Mouse (Mus musculus): ENCODE results near the gene Ppp2r5b. TPM values are rescaled to one million over a fixed set of nuclear protein-coding genes. Genes with fewer than 3 reads are reported as not detected.

Gene Ppp2r5b
- polyA plus RNA-seq, 1 experiment from 2014 or later: 117 TPM

- no peak for ATAC-seq
- 7% methylated on average over 10 of the region's 10 CpGs for WGBS
Observed at GRCm38 (mm10) chr19:6277661-6278438, 42.2 kb upstream of the Ppp2r5b start.

GRCm38 (mm10) chr19:6276426-6277421 lies 41.1 kb upstream of the Ppp2r5b start, which contains the start of gene Ehd1:
Gene Ehd1 (plus strand): TSS chr19:6276725.
- Histone ChIP-seq H3K4me1 (replicated peaks; ENCODE audit: control insufficient read depth, insufficient read depth, low read length) (peaks cover 37% of the 10 kb centered on the region), H3K9ac (replicated peaks; ENCODE audit: low read depth, low read length) (peak within 1 kb of the TSS; percentile 89), H3K9me3 (ENCODE audit: control insufficient read depth, low read length) (no peaks in the 10 kb centered on the region), H3K36me3 (ENCODE audit: control insufficient read depth, insufficient read depth) (peaks cover 5% of the 10 kb centered on the region), H3K27ac (ENCODE audit: low read length) (peak within 1 kb of the TSS; percentile 78), H3K4me2 (ENCODE audit: low read length) (peak within 1 kb of the TSS; percentile 100), H3K27me3 (replicated peaks; ENCODE audit: control insufficient read depth, insufficient read depth, low read length) (no peaks in the 10 kb centered on the region), H3K4me3 (replicated peaks; ENCODE audit: low read length) (peak within 1 kb of the TSS; percentile 94)
- peak; percentile 97 for ATAC-seq
- WGBS: under 1% methylated on average over 106 of the region's 106 CpGs

More at GRCm38 (mm10) chr19:6277661-6278438, 42.2 kb upstream of the Ppp2r5b start:
- Histone ChIP-seq H3K36me3 (ENCODE audit: control insufficient read depth, insufficient read depth) (peaks cover 10% of the 10 kb centered on the region), H3K27ac (ENCODE audit: low read length) (peak overlapping the region; percentile 27; the same call in 1 of the 2 replicates), H3K9ac (replicated peaks; ENCODE audit: low read depth, low read length) (peak overlapping the region; percentile 89), H3K4me2 (ENCODE audit: low read length) (peak overlapping the region; percentile 100), H3K9me3 (ENCODE audit: control insufficient read depth, low read length) (no peaks in the 10 kb centered on the region), H3K4me3 (replicated peaks; ENCODE audit: low read length) (peak overlapping the region; percentile 94), H3K4me1 (replicated peaks; ENCODE audit: control insufficient read depth, insufficient read depth, low read length) (peaks cover 37% of the 10 kb centered on the region), H3K27me3 (replicated peaks; ENCODE audit: control insufficient read depth, insufficient read depth, low read length) (no peaks in the 10 kb centered on the region)

- WGBS: 7% methylated on average over 15 of the region's 15 CpGs
- Histone ChIP-seq H3K27me3 (replicated peaks; ENCODE audit: control insufficient read depth, insufficient read depth, low read length) (no peaks in the 10 kb centered on the region), H3K9me3 (ENCODE audit: control insufficient read depth, low read length) (no peaks in the 10 kb centered on the region), H3K4me2 (ENCODE audit: low read length) (peak overlapping the region; percentile 100), H3K36me3 (ENCODE audit: control insufficient read depth, insufficient read depth) (peaks cover 2% of the 10 kb centered on the region; the same call in 1 of the 2 replicates), H3K9ac (replicated peaks; ENCODE audit: low read depth, low read length) (peak overlapping the region; percentile 89), H3K4me1 (replicated peaks; ENCODE audit: control insufficient read depth, insufficient read depth, low read length) (peaks cover 37% of the 10 kb centered on the region), H3K27ac (ENCODE audit: low read length) (peak overlapping the region; percentile 70), H3K4me3 (replicated peaks; ENCODE audit: low read length) (peak overlapping the region; percentile 94)
- ATAC-seq: peak; percentile 19; the same call in 1 of the 2 replicates
Observed at GRCm38 (mm10) chr19:6275740-6276389, 40.2 kb upstream of the Ppp2r5b start.

- peaks cover 24% of the 10 kb centered on the region for H3K4me1 ChIP-seq (replicated peaks; ENCODE audit: control insufficient read depth, insufficient read depth, low read length)
- H3K27ac ChIP-seq (ENCODE audit: low read length): no peak overlapping the region
- no peak for ATAC-seq
- no peaks in the 10 kb centered on the region for H3K36me3 ChIP-seq (ENCODE audit: control insufficient read depth, insufficient read depth)
- no peak overlapping the region for H3K4me2 ChIP-seq (ENCODE audit: low read length)
- H3K27me3 ChIP-seq (replicated peaks; ENCODE audit: control insufficient read depth, insufficient read depth, low read length): no peaks in the 10 kb centered on the region
- no peak overlapping the region for H3K4me3 ChIP-seq (replicated peaks; ENCODE audit: low read length)
- H3K9ac ChIP-seq (replicated peaks; ENCODE audit: low read depth, low read length): no peak overlapping the region
- 92% methylated on average over 13 of the region's 13 CpGs for WGBS
- H3K9me3 ChIP-seq (ENCODE audit: control insufficient read depth, low read length): no peaks in the 10 kb centered on the region
Observed at GRCm38 (mm10) chr19:6273998-6274608, 38.4 kb upstream of the Ppp2r5b start.

- no peak for ATAC-seq
- H3K27me3 ChIP-seq (replicated peaks; ENCODE audit: control insufficient read depth, insufficient read depth, low read length): no peaks in the 10 kb centered on the region
- WGBS: 88% methylated on average over 4 of the region's 4 CpGs
- peaks cover 19% of the 10 kb centered on the region for H3K4me1 ChIP-seq (replicated peaks; ENCODE audit: control insufficient read depth, insufficient read depth, low read length)
- H3K27ac ChIP-seq (ENCODE audit: low read length): no peak overlapping the region
- no peaks in the 10 kb centered on the region for H3K9me3 ChIP-seq (ENCODE audit: control insufficient read depth, low read length)
- no peak overlapping the region for H3K9ac ChIP-seq (replicated peaks; ENCODE audit: low read depth, low read length)
- no peak overlapping the region for H3K4me3 ChIP-seq (replicated peaks; ENCODE audit: low read length)
- H3K36me3 ChIP-seq (ENCODE audit: control insufficient read depth, insufficient read depth): no peaks in the 10 kb centered on the region
- no peak overlapping the region for H3K4me2 ChIP-seq (ENCODE audit: low read length)
Observed at GRCm38 (mm10) chr19:6273592-6273991, 37.9 kb upstream of the Ppp2r5b start.

- no peak for ATAC-seq
- no peak overlapping the region for H3K27ac ChIP-seq (ENCODE audit: low read length)
- no peaks in the 10 kb centered on the region for H3K27me3 ChIP-seq (replicated peaks; ENCODE audit: control insufficient read depth, insufficient read depth, low read length)
- peaks cover 13% of the 10 kb centered on the region for H3K4me1 ChIP-seq (replicated peaks; ENCODE audit: control insufficient read depth, insufficient read depth, low read length)
- no peaks in the 10 kb centered on the region for H3K36me3 ChIP-seq (ENCODE audit: control insufficient read depth, insufficient read depth)
- H3K4me2 ChIP-seq (ENCODE audit: low read length): no peak overlapping the region
- no peak overlapping the region for H3K4me3 ChIP-seq (replicated peaks; ENCODE audit: low read length)
- 83% methylated on average over 4 of the region's 4 CpGs for WGBS
- no peak overlapping the region for H3K9ac ChIP-seq (replicated peaks; ENCODE audit: low read depth, low read length)
- H3K9me3 ChIP-seq (ENCODE audit: control insufficient read depth, low read length): no peaks in the 10 kb centered on the region
Observed at GRCm38 (mm10) chr19:6272738-6273137, 37.1 kb upstream of the Ppp2r5b start.

GRCm38 (mm10) chr19:6272053-6272452 lies 36.4 kb upstream of the Ppp2r5b start:
- Histone ChIP-seq H3K9ac (replicated peaks; ENCODE audit: low read depth, low read length) (no peak overlapping the region), H3K4me2 (ENCODE audit: low read length) (no peak overlapping the region), H3K36me3 (ENCODE audit: control insufficient read depth, insufficient read depth) (no peaks in the 10 kb centered on the region), H3K9me3 (ENCODE audit: control insufficient read depth, low read length) (no peaks in the 10 kb centered on the region), H3K4me1 (replicated peaks; ENCODE audit: control insufficient read depth, insufficient read depth, low read length) (peaks cover 13% of the 10 kb centered on the region), H3K27me3 (replicated peaks; ENCODE audit: control insufficient read depth, insufficient read depth, low read length) (no peaks in the 10 kb centered on the region), H3K4me3 (replicated peaks; ENCODE audit: low read length) (no peak overlapping the region), H3K27ac (ENCODE audit: low read length) (no peak overlapping the region)
- ATAC-seq: no peak
- 75% methylated on average over 7 of the region's 7 CpGs for WGBS

GRCm38 (mm10) chr19:6271206-6271605 lies 35.5 kb upstream of the Ppp2r5b start:
- no peak for ATAC-seq
- Histone ChIP-seq H3K4me2 (ENCODE audit: low read length) (no peak overlapping the region), H3K4me1 (replicated peaks; ENCODE audit: control insufficient read depth, insufficient read depth, low read length) (peaks cover 12% of the 10 kb centered on the region), H3K9ac (replicated peaks; ENCODE audit: low read depth, low read length) (no peak overlapping the region; the same call in 1 of the 2 replicates), H3K9me3 (ENCODE audit: control insufficient read depth, low read length) (no peaks in the 10 kb centered on the region), H3K27me3 (replicated peaks; ENCODE audit: control insufficient read depth, insufficient read depth, low read length) (no peaks in the 10 kb centered on the region), H3K27ac (ENCODE audit: low read length) (no peak overlapping the region), H3K36me3 (ENCODE audit: control insufficient read depth, insufficient read depth) (no peaks in the 10 kb centered on the region), H3K4me3 (replicated peaks; ENCODE audit: low read length) (no peak overlapping the region)
- WGBS: 39% methylated on average over 8 of the region's 8 CpGs
